Mouse (Mus musculus): ENCODE results near the gene Med13l. TPM values are rescaled to one million over a fixed set of nuclear protein-coding genes. Genes with fewer than 3 reads are reported as not detected.
A peak's percentile ranks its signal among the peaks of the same experiment; 100 is the strongest.

Gene Med13l
- total and polyA plus RNA-seq, 2 experiments from 2014 or later = 10.5 to 29.5 TPM

- no peak for TF ChIP-seq CTCF (IDR thresholded peaks at IDR 0.05)
- H3K9me3 ChIP-seq (ENCODE audit: low read length) = no peaks in the 10 kb centered on the region
- H3K27me3 ChIP-seq (ENCODE audit: insufficient read depth, low read length) = no peaks in the 10 kb centered on the region
- H3K36me3 ChIP-seq (ENCODE audit: insufficient read depth, low read length) = peaks cover 2% of the 10 kb centered on the region; the same call in 1 of the 2 replicates
- no peak overlapping the region for H3K27ac ChIP-seq (ENCODE audit: low read depth, low read length)
- no peak overlapping the region for H3K4me3 ChIP-seq (ENCODE audit: low read depth, low read length)
- no peak for DNase-seq (ENCODE audit: low spot score)
- no peak overlapping the region for H3K9ac ChIP-seq (replicated peaks; ENCODE audit: low read length, poor library complexity, severe bottlenecking)
- no peak overlapping the region for H3K4me2 ChIP-seq (ENCODE audit: low read depth, low read length, poor library complexity, severe bottlenecking)
- H3K4me1 ChIP-seq (ENCODE audit: insufficient read depth, low read length) = no peaks in the 10 kb centered on the region; the same call in 1 of the 2 replicates
- 35% methylated on average over 6 of the region's 6 CpGs for WGBS
- ATAC-seq (ENCODE audit: low FRiP score) = no peak
Measured at GRCm38 (mm10) chr5:118590868-118591267, 30.4 kb downstream of the Med13l start.

- Histone ChIP-seq H3K4me3 (ENCODE audit: low read depth, low read length) (no peak overlapping the region), H3K4me1 (ENCODE audit: insufficient read depth, low read length) (no peaks in the 10 kb centered on the region; the same call in 1 of the 2 replicates), H3K27me3 (ENCODE audit: insufficient read depth, low read length) (no peaks in the 10 kb centered on the region), H3K9ac (replicated peaks; ENCODE audit: low read length, poor library complexity, severe bottlenecking) (no peak overlapping the region), H3K9me3 (ENCODE audit: low read length) (no peaks in the 10 kb centered on the region), H3K4me2 (ENCODE audit: low read depth, low read length, poor library complexity, severe bottlenecking) (no peak overlapping the region), H3K27ac (ENCODE audit: low read depth, low read length) (no peak overlapping the region), H3K36me3 (ENCODE audit: insufficient read depth, low read length) (peaks cover 2% of the 10 kb centered on the region; the same call in 1 of the 2 replicates)
- no peak for TF ChIP-seq CTCF (IDR thresholded peaks at IDR 0.05)
- ATAC-seq (ENCODE audit: low FRiP score) (no peak), DNase-seq (ENCODE audit: low spot score) (no peak)
- WGBS = 53% methylated on average over 11 of the region's 11 CpGs
Measured at GRCm38 (mm10) chr5:118591826-118592499, 31.5 kb downstream of the Med13l start.

GRCm38 (mm10) chr5:118594470-118595236, 34.2 kb downstream of the Med13l start:
- 57% methylated on average over 14 of the region's 14 CpGs for WGBS
- TF ChIP-seq CTCF (IDR thresholded peaks at IDR 0.05) = peak; percentile 81
- H3K9me3 ChIP-seq (ENCODE audit: low read length) = no peaks in the 10 kb centered on the region
- peak; percentile 69 for DNase-seq (ENCODE audit: low spot score)
- no peaks in the 10 kb centered on the region for H3K27me3 ChIP-seq (ENCODE audit: insufficient read depth, low read length)
- no peak overlapping the region for H3K4me3 ChIP-seq (ENCODE audit: low read depth, low read length)
- H3K4me2 ChIP-seq (ENCODE audit: low read depth, low read length, poor library complexity, severe bottlenecking) = no peak overlapping the region
- ATAC-seq (ENCODE audit: low FRiP score) = no peak
- H3K27ac ChIP-seq (ENCODE audit: low read depth, low read length) = no peak overlapping the region
- H3K9ac ChIP-seq (replicated peaks; ENCODE audit: low read length, poor library complexity, severe bottlenecking) = no peak overlapping the region
- 0 out of 2 replicates have a peak, but pooled peaks cover 5% of the 10 kb centered on the region for H3K4me1 ChIP-seq (ENCODE audit: insufficient read depth, low read length)
- peaks cover 2% of the 10 kb centered on the region; the same call in 1 of the 2 replicates for H3K36me3 ChIP-seq (ENCODE audit: insufficient read depth, low read length)

GRCm38 (mm10) chr5:118595901-118596300, 35.4 kb downstream of the Med13l start:
- Histone ChIP-seq H3K27ac (ENCODE audit: low read depth, low read length) (no peak overlapping the region), H3K36me3 (ENCODE audit: insufficient read depth, low read length) (peaks cover 2% of the 10 kb centered on the region; the same call in 1 of the 2 replicates), H3K9ac (replicated peaks; ENCODE audit: low read length, poor library complexity, severe bottlenecking) (no peak overlapping the region), H3K4me1 (ENCODE audit: insufficient read depth, low read length) (peaks cover 8% of the 10 kb centered on the region; the same call in 1 of the 2 replicates), H3K9me3 (ENCODE audit: low read length) (no peaks in the 10 kb centered on the region), H3K4me3 (ENCODE audit: low read depth, low read length) (no peak overlapping the region), H3K27me3 (ENCODE audit: insufficient read depth, low read length) (no peaks in the 10 kb centered on the region), H3K4me2 (ENCODE audit: low read depth, low read length, poor library complexity, severe bottlenecking) (no peak overlapping the region)
- DNase-seq (ENCODE audit: low spot score) (no peak), ATAC-seq (ENCODE audit: low FRiP score) (no peak)
- TF ChIP-seq CTCF (IDR thresholded peaks at IDR 0.05) = no peak
- 92% methylated on average over 5 of the region's 5 CpGs for WGBS

GRCm38 (mm10) chr5:118596452-118597092, 36.1 kb downstream of the Med13l start:
- H3K27ac ChIP-seq (ENCODE audit: low read depth, low read length) = no peak overlapping the region
- 81% methylated on average over 15 of the region's 15 CpGs for WGBS
- H3K9ac ChIP-seq (replicated peaks; ENCODE audit: low read length, poor library complexity, severe bottlenecking) = no peak overlapping the region
- peaks cover 8% of the 10 kb centered on the region; the same call in 1 of the 2 replicates for H3K4me1 ChIP-seq (ENCODE audit: insufficient read depth, low read length)
- H3K4me2 ChIP-seq (ENCODE audit: low read depth, low read length, poor library complexity, severe bottlenecking) = no peak overlapping the region
- peaks cover 2% of the 10 kb centered on the region; the same call in 1 of the 2 replicates for H3K36me3 ChIP-seq (ENCODE audit: insufficient read depth, low read length)
- no peaks in the 10 kb centered on the region for H3K9me3 ChIP-seq (ENCODE audit: low read length)
- no peak overlapping the region for H3K4me3 ChIP-seq (ENCODE audit: low read depth, low read length)
- ATAC-seq (ENCODE audit: low FRiP score) = no peak
- TF ChIP-seq CTCF (IDR thresholded peaks at IDR 0.05) = no peak
- DNase-seq (ENCODE audit: low spot score) = no peak
- H3K27me3 ChIP-seq (ENCODE audit: insufficient read depth, low read length) = no peaks in the 10 kb centered on the region

Measured in midbrain, postnatal 0 days (tissue).